Mouse (Mus musculus) erythroblast, embryonic 14.5 days (primary cell): ENCODE data around the gene Lhx9.

Experiments
- GATA1 ChIP-seq: IDR thresholded peaks from 2 replicates; pipeline ENCODE4 v1.6.1; 2012; ENCODE audit warnings: low read length, inconsistent platforms, mixed read lengths
- TAL1 ChIP-seq: IDR thresholded peaks from 3 replicates; pipeline ENCODE4 v1.6.1; 2012; ENCODE audit warnings: low read length, inconsistent platforms, mixed read lengths

- no peak for TF ChIP-seq TAL1
- TF ChIP-seq GATA1: no peak
Observed at GRCm38 (mm10) chr1:138876371-138877045, 28.1 kb upstream of the Lhx9 start.
